Mouse (Mus musculus): ENCODE data around the gene Shcbp1l.
"Not testable (repeated sequence)": the region's sequence is repeated elsewhere in the genome, so short reads cannot be mapped to it uniquely, and the experiment has no call there.

Gene Shcbp1l

GRCm38 (mm10) chr1:153480386-153481024 is 55.5 kb downstream of the Shcbp1l start:
- Histone ChIP-seq H3K27me3 (ENCODE audit: insufficient read depth, low read length) (no peaks in the 10 kb centered on the region), H3K4me1 (replicated peaks; ENCODE audit: low read depth, low read length) (peaks cover 79% of the 10 kb centered on the region), H3K36me3 (ENCODE audit: insufficient read depth, low read length) (peaks cover 99% of the 10 kb centered on the region), H3K4me3 (replicated peaks; ENCODE audit: low read length) (0 out of 2 replicates have a peak overlapping the region, but pooled peaks have one; percentile 10), H3K9me3 (ENCODE audit: low read length) (no peaks in the 10 kb centered on the region)
- TF ChIP-seq NANOG (IDR thresholded peaks at IDR 0.05; ENCODE audit: borderline replicate concordance, low read length) (no peak), CTCF (conservative IDR thresholded peaks at IDR 0.05; ENCODE audit: low read length) (peak; percentile 91)

DNA sequence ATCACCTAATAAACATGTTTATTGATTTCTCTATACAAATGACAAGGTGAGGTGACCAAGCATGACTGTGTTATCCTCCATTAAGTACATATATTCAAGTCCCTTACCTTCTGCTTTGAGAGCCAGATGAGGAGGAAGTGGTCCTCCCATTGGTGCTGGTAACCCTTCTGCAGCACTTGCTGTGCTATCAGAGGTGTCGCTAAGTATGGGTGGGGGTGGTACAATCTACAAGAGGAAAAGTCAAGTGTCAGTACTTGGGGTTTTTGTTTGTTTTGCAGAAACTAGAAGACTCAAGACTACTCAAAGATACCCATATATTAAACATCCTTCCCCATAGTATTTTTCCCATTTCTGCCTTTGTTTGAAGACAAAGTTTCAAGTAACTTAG is 56.1 kb downstream of the Shcbp1l start:
- no peak for TF ChIP-seq NANOG (IDR thresholded peaks at IDR 0.05; ENCODE audit: borderline replicate concordance, low read length)
- peaks cover 97% of the 10 kb centered on the region for H3K36me3 ChIP-seq (ENCODE audit: insufficient read depth, low read length)
- peak overlapping the region; percentile 24 for H3K4me3 ChIP-seq (replicated peaks; ENCODE audit: low read length)
- no peaks in the 10 kb centered on the region for H3K27me3 ChIP-seq (ENCODE audit: insufficient read depth, low read length)
- H3K4me1 ChIP-seq (replicated peaks; ENCODE audit: low read depth, low read length): peaks cover 80% of the 10 kb centered on the region
- H3K9me3 ChIP-seq (ENCODE audit: low read length): no peaks in the 10 kb centered on the region

- H3K27me3 ChIP-seq (ENCODE audit: insufficient read depth, low read length): no peaks in the 10 kb centered on the region
- no peak for TF ChIP-seq POU5F1 (IDR thresholded peaks at IDR 0.05; ENCODE audit: borderline replicate concordance, low read length)
- TF ChIP-seq NANOG (IDR thresholded peaks at IDR 0.05; ENCODE audit: borderline replicate concordance, low read length): no peak
- TF ChIP-seq CTCF (conservative IDR thresholded peaks at IDR 0.05; ENCODE audit: low read length): no peak
- peaks cover 74% of the 10 kb centered on the region for H3K4me1 ChIP-seq (replicated peaks; ENCODE audit: low read depth, low read length)
- no peaks in the 10 kb centered on the region for H3K9me3 ChIP-seq (ENCODE audit: low read length)
- H3K4me3 ChIP-seq (replicated peaks; ENCODE audit: low read length): peak overlapping the region; percentile 100
- peaks cover 54% of the 10 kb centered on the region for H3K36me3 ChIP-seq (ENCODE audit: insufficient read depth, low read length)
Observed at GRCm38 (mm10) chr1:153485201-153485796, 60.3 kb downstream of the Shcbp1l start.

- H3K27me3 ChIP-seq (ENCODE audit: insufficient read depth, low read length); H3K9me3 ChIP-seq (ENCODE audit: low read length): not testable (repeated sequence)
- H3K36me3 ChIP-seq (ENCODE audit: insufficient read depth, low read length): peaks cover 46% of the 10 kb centered on the region
- H3K4me1 ChIP-seq (replicated peaks; ENCODE audit: low read depth, low read length): peaks cover 77% of the 10 kb centered on the region
- H3K4me3 ChIP-seq (replicated peaks; ENCODE audit: low read length): peak overlapping the region; percentile 100
Observed at GRCm38 (mm10) chr1:153486120-153486519, 61.2 kb downstream of the Shcbp1l start.

- Histone ChIP-seq H3K4me3 (replicated peaks; ENCODE audit: low read length) (peak overlapping the region; percentile 100), H3K4me1 (replicated peaks; ENCODE audit: low read depth, low read length) (peaks cover 78% of the 10 kb centered on the region), H3K27me3 (ENCODE audit: insufficient read depth, low read length) (no peaks in the 10 kb centered on the region), H3K9me3 (ENCODE audit: low read length) (no peaks in the 10 kb centered on the region), H3K36me3 (ENCODE audit: insufficient read depth, low read length) (peaks cover 38% of the 10 kb centered on the region)
- TF ChIP-seq CTCF (conservative IDR thresholded peaks at IDR 0.05; ENCODE audit: low read length): no peak
- TF ChIP-seq POU5F1 (IDR thresholded peaks at IDR 0.05; ENCODE audit: borderline replicate concordance, low read length): no peak
- TF ChIP-seq NANOG (IDR thresholded peaks at IDR 0.05; ENCODE audit: borderline replicate concordance, low read length): no peak
Observed at GRCm38 (mm10) chr1:153486767-153487499, 62.0 kb downstream of the Shcbp1l start.

DNA sequence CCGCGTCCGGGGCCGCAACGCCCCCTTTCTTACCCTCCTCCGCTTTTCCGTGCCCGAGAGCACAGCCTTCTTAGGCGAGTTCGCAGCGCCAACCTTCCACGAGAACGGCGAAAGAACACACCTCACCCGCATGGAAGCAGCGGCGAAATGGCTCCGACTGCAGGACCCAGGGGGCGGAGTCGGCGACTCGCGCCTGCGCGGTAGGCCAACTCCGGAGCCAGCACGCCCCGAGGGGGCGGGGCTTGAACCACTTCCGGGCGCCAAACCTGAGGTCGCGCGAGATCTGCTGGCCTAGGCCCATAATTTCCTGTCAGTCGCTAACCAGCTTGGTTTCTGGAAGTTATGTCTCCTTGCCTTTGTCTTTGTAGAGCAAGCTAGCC is 62.5 kb downstream of the Shcbp1l start, which contains the start of gene Dhx9:
Gene Dhx9, minus strand, starts transcription at position 161 of the 380 bp plus-strand sequence.
- TF ChIP-seq NANOG (IDR thresholded peaks at IDR 0.05; ENCODE audit: borderline replicate concordance, low read length) (no peak), POU5F1 (IDR thresholded peaks at IDR 0.05; ENCODE audit: borderline replicate concordance, low read length) (no peak), CTCF (conservative IDR thresholded peaks at IDR 0.05; ENCODE audit: low read length) (no peak)
- no peaks in the 10 kb centered on the region for H3K9me3 ChIP-seq (ENCODE audit: low read length)
- peaks cover 78% of the 10 kb centered on the region for H3K4me1 ChIP-seq (replicated peaks; ENCODE audit: low read depth, low read length)
- H3K36me3 ChIP-seq (ENCODE audit: insufficient read depth, low read length): peaks cover 32% of the 10 kb centered on the region
- peak within 1 kb of the TSS; percentile 100 for H3K4me3 ChIP-seq (replicated peaks; ENCODE audit: low read length)
- no peaks in the 10 kb centered on the region for H3K27me3 ChIP-seq (ENCODE audit: insufficient read depth, low read length)

GRCm38 (mm10) chr1:153489132-153489531 is 64.2 kb downstream of the Shcbp1l start:
- Histone ChIP-seq H3K9me3 (ENCODE audit: low read length) (no peaks in the 10 kb centered on the region), H3K27me3 (ENCODE audit: insufficient read depth, low read length) (no peaks in the 10 kb centered on the region), H3K36me3 (ENCODE audit: insufficient read depth, low read length) (peaks cover 16% of the 10 kb centered on the region), H3K4me3 (replicated peaks; ENCODE audit: low read length) (peak overlapping the region; percentile 100), H3K4me1 (replicated peaks; ENCODE audit: low read depth, low read length) (peaks cover 78% of the 10 kb centered on the region)
- TF ChIP-seq NANOG (IDR thresholded peaks at IDR 0.05; ENCODE audit: borderline replicate concordance, low read length) (no peak), CTCF (conservative IDR thresholded peaks at IDR 0.05; ENCODE audit: low read length) (peak; percentile 22; the same call in 1 of the 2 replicates)

DNA sequence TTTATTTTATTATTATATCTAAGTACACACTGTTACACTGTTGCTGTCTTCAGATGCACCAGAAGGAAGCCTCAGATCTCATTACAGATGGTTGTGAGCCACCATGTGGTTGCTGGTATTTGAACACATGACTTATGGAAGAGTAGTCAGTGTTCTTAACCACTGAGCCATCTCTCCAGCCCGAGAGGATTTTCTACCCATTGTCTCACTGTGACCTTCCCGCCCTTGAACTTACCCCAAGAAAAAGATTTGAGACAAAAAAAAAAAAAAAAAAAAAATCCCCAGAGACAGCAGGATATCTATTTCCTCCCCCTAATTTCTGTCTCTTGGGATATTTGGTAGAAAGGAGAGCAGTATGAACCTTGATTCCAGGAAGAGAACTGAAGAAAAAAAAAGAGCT is 64.6 kb downstream of the Shcbp1l start:
- no peak for TF ChIP-seq CTCF (conservative IDR thresholded peaks at IDR 0.05; ENCODE audit: low read length)
- TF ChIP-seq POU5F1 (IDR thresholded peaks at IDR 0.05; ENCODE audit: borderline replicate concordance, low read length): no peak
- TF ChIP-seq NANOG (IDR thresholded peaks at IDR 0.05; ENCODE audit: borderline replicate concordance, low read length): no peak
- Histone ChIP-seq H3K4me3 (replicated peaks; ENCODE audit: low read length) (no peak overlapping the region), H3K4me1 (replicated peaks; ENCODE audit: low read depth, low read length) (peaks cover 77% of the 10 kb centered on the region), H3K36me3 (ENCODE audit: insufficient read depth, low read length) (peaks cover 12% of the 10 kb centered on the region), H3K27me3 (ENCODE audit: insufficient read depth, low read length) (no peaks in the 10 kb centered on the region), H3K9me3 (ENCODE audit: low read length) (no peaks in the 10 kb centered on the region)

Data from E14TG2a.4 (cell line).